Mouse (Mus musculus) cerebellum, postnatal 4 days (tissue): ENCODE data around the gene Klhl35.
"Not testable (repeated sequence)": the region's sequence is repeated elsewhere in the genome, so short reads cannot be mapped to it uniquely, and the experiment has no call there.

Experiments used
- DNase-seq, 2 experiments: peaks; one replicate each; pipeline ENCODE4 v3.0.0; 2022; ENCODE audit warnings: low spot score in 2 of 2, mixed read lengths in 1 of 2

The Klhl35 gene

DNA sequence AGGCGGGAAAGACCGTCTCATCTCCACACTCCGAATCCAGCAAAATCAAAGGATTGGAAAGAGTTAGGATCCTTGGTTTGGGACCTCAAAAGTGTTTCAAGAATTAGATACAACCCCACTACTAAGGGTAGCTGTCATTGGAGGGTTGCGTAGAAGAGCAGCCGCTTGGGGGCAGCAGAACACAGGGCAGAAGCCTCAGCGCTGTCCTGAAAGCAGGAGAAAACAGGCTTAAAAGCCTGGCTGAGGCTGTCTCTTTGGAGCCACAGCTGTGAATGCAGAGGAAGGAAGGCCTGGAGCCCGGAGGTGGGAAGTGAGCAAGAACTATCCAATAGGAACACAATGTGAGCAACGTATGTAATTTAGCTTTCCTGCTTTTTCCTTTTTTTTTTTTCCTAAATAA lies 34.4 kb downstream of the Klhl35 start:
- DNase-seq = peak; percentile 72 to 83

DNA sequence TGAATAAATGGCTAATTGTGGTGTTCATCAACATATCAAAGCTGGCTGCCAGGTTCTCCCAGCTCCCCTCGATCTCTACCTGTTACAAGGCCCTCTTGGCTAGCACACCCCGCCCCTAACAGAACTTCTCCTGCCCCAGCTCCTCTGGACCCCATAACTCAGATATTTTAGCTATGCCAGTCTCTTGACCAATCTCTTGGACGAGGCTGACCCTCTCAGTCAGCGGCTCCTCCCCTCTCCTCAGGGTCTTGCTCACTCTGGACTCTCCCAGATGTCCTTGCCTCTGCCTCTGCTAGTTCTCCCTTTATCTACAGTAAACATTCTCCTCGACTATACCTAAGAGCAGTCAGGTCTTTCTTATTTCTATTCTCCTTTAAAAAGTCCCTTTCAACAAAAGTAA lies 34.9 kb downstream of the Klhl35 start:
- no peak for DNase-seq

DNA sequence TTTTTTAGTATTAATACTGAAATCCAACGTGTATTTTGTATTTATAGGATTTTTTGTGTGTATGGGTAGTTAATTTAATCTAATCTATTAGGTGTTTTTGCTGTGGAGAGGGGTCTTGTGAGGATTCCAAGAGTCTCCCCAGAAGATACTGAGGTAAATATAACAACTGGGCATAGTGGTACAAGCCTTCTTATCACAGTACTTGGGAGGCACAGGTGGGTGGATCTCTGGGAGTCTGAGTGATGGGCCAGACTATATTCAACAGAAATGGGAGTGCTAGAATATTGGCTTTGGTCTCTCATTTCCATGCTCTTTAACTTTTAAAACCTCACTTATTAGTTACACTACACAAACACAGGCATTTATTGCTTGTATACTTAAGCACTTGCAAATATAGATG lies 35.3 kb downstream of the Klhl35 start:
- DNase-seq = no peak

DNA sequence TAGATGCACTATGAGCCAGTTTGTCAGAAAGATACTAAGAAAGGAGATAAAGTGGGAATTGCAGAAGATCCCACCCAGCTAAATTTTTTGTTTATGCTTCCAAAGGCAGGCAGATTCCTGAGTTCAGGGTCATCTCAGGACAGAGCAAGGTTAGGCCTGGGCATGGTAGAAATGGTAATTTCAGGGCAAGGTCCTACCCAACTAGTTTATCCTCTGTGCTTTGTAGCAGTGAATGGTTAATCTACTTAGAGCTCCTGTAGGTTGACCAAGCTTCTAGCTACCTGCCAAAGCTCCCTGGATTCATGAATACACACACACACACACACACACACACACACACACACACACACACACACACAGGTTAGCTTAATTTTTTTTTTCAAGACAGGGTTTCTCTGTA lies 38.8 kb downstream of the Klhl35 start:
- DNase-seq = no peak

DNA sequence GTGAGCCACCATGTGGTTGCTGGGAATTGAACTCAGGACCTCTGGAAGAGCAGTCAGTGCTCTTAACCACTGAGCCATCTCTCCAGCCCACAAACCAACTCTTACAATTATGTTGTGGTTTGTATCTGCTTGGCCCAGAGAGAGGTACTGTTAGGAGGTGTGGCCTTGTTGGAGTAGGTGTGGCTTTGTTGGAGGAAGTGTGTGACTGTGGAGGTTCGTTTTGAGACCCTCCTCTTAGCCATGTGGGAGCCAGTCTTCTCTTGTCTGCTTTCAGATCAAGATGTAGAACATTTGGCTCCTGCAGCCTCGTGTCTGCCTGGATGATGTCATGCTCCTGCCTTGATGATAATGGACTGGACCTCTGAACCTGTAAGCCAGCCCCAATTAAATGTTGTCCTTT lies 42.4 kb downstream of the Klhl35 start:
- DNase-seq = not testable (repeated sequence)

DNA sequence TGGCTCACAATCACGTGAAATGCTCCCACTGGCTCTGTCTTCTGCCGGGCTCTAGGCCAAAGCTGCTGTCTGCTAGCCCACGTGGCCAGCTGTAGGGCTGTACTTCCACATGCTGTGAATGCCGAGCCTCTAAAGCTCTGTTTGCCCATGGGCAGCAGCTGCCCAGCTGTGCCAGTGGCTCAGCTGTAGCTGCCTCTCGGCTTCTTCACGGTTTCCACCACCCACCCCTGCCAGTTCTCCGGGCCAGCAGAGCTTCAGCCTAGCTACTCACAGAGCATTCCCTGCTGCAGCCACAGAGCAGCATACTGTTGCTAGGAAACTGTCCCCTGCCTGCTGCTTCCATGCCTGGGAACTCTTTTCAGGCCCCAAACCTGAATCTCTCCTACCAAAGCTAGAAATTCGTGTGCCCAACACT lies 44.3 kb downstream of the Klhl35 start:
- peak; percentile 38 to 59 for DNase-seq

DNA sequence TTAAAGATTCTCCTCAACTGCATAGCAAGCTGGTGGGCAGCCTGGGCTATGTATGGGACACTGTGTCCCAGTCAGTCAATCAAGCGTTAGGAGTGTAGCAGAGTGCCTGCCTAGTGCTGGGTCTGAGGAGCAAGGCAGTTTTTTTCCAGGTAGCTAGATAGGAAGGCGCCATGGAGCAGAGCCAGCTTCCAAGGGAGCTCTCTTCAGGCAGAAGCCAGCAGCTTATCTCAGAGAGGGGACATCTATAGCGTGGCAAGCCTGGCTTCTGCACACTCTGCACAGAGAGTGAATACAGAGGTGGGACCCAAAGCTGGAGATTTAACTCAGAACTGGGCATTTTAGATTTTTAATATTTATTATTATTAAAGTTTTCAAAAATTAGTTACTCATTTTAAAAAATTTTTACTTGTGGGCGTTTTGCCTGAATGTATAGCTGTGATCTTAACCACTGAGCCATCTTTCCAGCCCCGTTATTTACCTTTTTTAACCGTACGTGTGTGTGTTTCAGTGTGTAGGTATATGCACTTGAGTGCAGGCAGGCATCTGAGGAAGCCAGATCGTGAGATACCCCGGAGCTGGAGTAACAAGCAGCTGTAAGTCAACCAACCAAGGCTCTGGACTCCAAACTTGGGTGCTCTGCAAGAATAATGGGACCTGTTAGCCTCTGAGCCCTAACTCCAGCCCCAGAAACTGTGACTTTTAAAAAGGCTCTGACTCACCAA lies 50.4 kb downstream of the Klhl35 start:
- no peak for DNase-seq

DNA sequence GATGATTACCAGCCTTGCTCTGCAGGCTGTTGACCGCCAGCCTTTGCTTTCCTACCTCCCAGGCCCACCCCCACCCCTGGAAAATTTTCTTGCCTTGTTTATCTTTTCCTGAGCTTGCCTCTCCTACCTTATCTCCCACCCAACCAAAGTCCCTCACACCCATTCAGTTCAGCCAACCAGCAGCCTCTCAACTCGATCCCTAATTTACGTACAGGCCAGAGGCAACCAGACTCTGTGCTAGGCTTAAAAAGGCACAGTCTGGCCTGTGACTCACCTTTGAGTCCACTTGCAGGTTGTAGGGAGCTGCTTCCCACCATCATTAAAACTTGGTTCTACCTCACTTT lies 51.0 kb downstream of the Klhl35 start:
- no peak for DNase-seq

DNA sequence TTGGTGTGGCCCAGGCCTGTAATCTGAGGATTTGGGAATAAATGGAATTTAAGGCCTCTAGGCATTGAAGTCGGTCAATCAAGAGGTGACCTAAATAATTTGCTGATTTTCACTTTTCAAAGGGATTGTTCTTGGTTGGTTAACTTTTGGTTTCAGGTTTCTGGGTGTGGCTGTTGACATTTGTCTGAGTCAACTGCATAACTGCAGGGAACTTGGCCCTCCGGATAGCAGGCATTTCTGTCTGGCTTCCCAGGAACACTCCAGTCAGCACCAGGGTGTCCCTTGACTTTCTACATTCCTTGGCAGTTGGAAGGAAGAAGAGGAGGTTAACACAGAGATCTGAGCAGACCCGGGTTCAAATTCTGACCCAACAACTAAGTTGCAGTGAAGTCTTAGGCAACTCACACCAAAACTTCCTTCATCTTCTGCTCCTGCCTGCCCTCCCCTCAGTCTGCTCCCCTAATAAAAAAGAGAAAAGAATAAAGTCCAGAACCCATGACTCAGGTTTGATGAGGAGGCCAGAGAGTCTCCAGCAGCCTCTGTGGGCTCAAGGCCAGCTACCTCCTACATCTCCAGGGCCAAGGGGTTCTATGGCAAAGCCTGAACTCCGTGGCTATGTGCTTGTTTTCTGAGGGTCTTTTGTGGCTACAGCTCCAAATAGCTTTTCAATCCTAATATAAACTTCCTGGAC lies 53.3 kb downstream of the Klhl35 start:
- DNase-seq = no peak

DNA sequence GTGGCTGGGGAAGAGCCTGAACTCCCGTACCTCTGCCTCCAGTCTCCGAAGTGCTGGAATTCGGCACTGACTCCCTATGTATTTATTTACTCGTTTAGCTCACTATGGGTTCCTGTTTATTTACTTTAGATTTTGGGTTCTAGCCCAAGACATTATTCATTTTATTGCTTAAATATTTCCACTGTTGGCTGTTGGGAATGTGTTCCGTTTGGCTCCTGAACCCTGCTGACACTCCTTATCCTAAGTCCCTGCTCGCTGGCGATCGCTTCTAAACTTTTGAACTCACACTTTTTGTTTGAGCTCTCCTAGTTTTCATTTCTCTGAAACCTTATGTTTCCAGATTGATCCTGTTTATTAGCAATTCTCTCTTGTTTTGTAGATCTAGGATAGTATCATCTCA lies 57.3 kb downstream of the Klhl35 start:
- no peak for DNase-seq
